Mouse (Mus musculus) forebrain, embryonic 12.5 days (tissue): Measurements from ENCODE around the gene Caskin2. TPM values are rescaled to one million over a fixed set of nuclear protein-coding genes. Genes with fewer than 3 reads are reported as not detected.
A peak's percentile ranks its signal among the peaks of the same experiment; 100 is the strongest.

Source experiments
- ATAC-seq: fragments of 200-750 bp; cut with Nextera tagmentation; 2 replicates; pipeline ENCODE4 v1.8.0; 2017; ENCODE audit warnings: moderate TSS enrichment; ENCODE audit not compliant: low FRiP score
- H3K27ac ChIP-seq: fragments of 300-500 bp; sonication (generic); 2 replicates; pipeline ENCODE4 v1.5.1; 2016; ENCODE audit warnings: mild to moderate bottlenecking
- H3K27me3 ChIP-seq: fragments of 300-500 bp; sonication (generic); 2 replicates; pipeline ENCODE4 v1.6.1; 2016; ENCODE audit warnings: mild to moderate bottlenecking
- H3K36me3 ChIP-seq: fragments of 300-500 bp; sonication (generic); replicated peaks from 2 replicates; pipeline ENCODE4 v1.6.1; 2016; ENCODE audit warnings: mild to moderate bottlenecking
- H3K4me1 ChIP-seq: fragments of 300-500 bp; sonication (generic); 2 replicates; pipeline ENCODE4 v1.6.1; 2016
- H3K4me2 ChIP-seq: fragments of 300-500 bp; sonication (generic); 2 replicates; pipeline ENCODE4 v1.6.1; 2016; ENCODE audit warnings: mild to moderate bottlenecking, moderate library complexity
- H3K4me3 ChIP-seq: fragments of 300-500 bp; sonication (generic); replicated peaks from 2 replicates; pipeline ENCODE4 v1.5.1; 2016; ENCODE audit warnings: mild to moderate bottlenecking
- H3K9ac ChIP-seq: fragments of 300-500 bp; sonication (generic); 2 replicates; pipeline ENCODE4 v1.6.1; 2016; ENCODE audit warnings: mild to moderate bottlenecking
- H3K9me3 ChIP-seq: fragments of 300-500 bp; sonication (generic); 2 replicates; pipeline ENCODE4 v1.6.1; 2016
- WGBS: fragments of 180-500 bp; shearing (Covaris S2); methylation state at CpG from one replicate; pipeline ENCODE4 v1.1.7; 2016; 5-methylcytosine and 5-hydroxymethylcytosine counted together
- polyA plus RNA-seq: library from polyadenylated mRNA; unstranded; fragments of >200 nt; fragmentation: Nextera tagmentation; extraction: Ambion mirVana; gene quantifications from 2 replicates; pipeline ENCODE4 v1.2.1, GENCODE M21; 2016

Caskin2 gene
- polyA plus RNA-seq, 1 experiment from 2014 or later, result 15.5 TPM

- no peak for ATAC-seq
- no peak overlapping the region for H3K4me3 ChIP-seq
- peaks cover 21% of the 10 kb centered on the region for H3K4me1 ChIP-seq
- H3K9ac ChIP-seq, result no peak overlapping the region
- no peaks in the 10 kb centered on the region for H3K9me3 ChIP-seq
- no peak overlapping the region for H3K4me2 ChIP-seq
- 81% methylated on average over 6 of the region's 6 CpGs for WGBS
- peaks cover 3% of the 10 kb centered on the region for H3K36me3 ChIP-seq
- peaks cover 99% of the 10 kb centered on the region for H3K27me3 ChIP-seq
- no peak overlapping the region for H3K27ac ChIP-seq
Measured at GRCm38 (mm10) chr11:115827624-115828023, 14.2 kb upstream of the Caskin2 start.

GRCm38 (mm10) chr11:115826487-115826886 is 13.0 kb upstream of the Caskin2 start:
- Histone ChIP-seq H3K36me3 (peaks cover 14% of the 10 kb centered on the region), H3K4me3 (no peak overlapping the region), H3K27ac (no peak overlapping the region), H3K9ac (no peak overlapping the region), H3K9me3 (no peaks in the 10 kb centered on the region), H3K4me1 (peaks cover 18% of the 10 kb centered on the region), H3K27me3 (peaks cover 91% of the 10 kb centered on the region), H3K4me2 (no peak overlapping the region)
- WGBS, result 46% methylated on average over 5 of the region's 5 CpGs
- no peak for ATAC-seq

GRCm38 (mm10) chr11:115824813-115825212 is 11.4 kb upstream of the Caskin2 start:
- H3K36me3 ChIP-seq, result peaks cover 31% of the 10 kb centered on the region
- H3K27me3 ChIP-seq, result peaks cover 75% of the 10 kb centered on the region
- 14% methylated on average over 11 of the region's 11 CpGs for WGBS

DNA sequence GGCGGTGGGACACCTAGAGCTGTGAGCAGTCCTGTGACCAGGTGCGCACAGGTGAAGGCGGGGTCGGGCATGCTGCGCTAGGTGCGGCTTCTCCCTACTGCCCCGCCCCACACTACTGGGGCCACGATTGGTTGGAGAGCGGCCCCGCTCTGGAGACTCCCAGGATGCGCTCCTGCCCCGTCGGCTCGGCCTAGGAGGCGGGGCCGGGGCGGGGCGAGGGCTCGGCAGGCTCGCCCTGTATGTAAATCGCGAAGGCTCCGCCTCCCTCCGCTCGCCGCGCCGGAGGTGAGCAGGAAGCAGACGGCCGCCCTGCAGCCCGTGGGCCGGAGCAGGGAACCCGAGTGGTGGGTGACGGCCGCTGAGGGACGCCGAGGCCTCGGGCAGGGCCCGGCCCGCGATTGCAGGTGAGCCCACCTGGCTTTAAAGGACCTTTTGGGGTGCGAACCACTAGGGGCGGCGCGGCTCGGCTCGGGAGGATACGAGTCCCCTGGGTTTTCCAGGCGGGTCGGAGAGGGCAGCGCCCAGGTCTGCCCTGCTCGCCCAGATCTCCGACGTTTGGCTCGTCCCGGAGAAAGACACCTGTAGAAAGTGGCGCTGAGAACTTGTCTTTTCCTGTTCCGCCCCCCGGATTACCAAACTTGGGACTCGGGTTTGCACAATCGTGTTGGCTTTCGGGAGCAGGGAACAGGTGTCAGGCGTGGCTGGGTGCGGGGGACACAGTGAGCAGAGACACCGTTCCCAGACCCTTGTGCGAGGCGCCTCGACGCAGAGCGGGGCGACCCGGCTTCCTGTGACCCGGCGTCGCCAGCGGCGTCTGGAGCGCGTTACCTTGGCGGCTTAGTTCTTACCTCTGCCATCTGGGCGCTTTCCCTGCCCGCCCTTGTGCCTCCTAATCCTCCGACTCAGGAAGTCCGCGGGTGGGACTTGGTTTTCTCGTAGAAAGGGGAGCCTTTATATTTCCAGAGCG is 10.6 kb upstream of the Caskin2 start, which contains the start of gene Llgl2:
Gene Llgl2, plus strand, starts transcription at position 276 of the 967 bp plus-strand sequence.
- under 1% methylated on average over 80 of the region's 87 CpGs for WGBS
- peak; percentile 92 for ATAC-seq
- H3K9me3 ChIP-seq, result no peaks in the 10 kb centered on the region
- peaks cover 34% of the 10 kb centered on the region for H3K36me3 ChIP-seq
- no peak within 1 kb of the TSS for H3K27ac ChIP-seq
- H3K4me3 ChIP-seq, result peak within 1 kb of the TSS; percentile 64
- peak within 1 kb of the TSS; percentile 55 for H3K9ac ChIP-seq
- peaks cover 18% of the 10 kb centered on the region for H3K4me1 ChIP-seq
- H3K4me2 ChIP-seq, result peak within 1 kb of the TSS; percentile 90
- peaks cover 68% of the 10 kb centered on the region for H3K27me3 ChIP-seq

More at GRCm38 (mm10) chr11:115824813-115825212, 11.4 kb upstream of the Caskin2 start:
- no peak for ATAC-seq
- H3K27ac ChIP-seq, result no peak overlapping the region
- H3K9me3 ChIP-seq, result no peaks in the 10 kb centered on the region
- no peak overlapping the region for H3K9ac ChIP-seq
- peak overlapping the region; percentile 90 for H3K4me2 ChIP-seq
- peak overlapping the region; percentile 64 for H3K4me3 ChIP-seq
- peaks cover 18% of the 10 kb centered on the region for H3K4me1 ChIP-seq

DNA sequence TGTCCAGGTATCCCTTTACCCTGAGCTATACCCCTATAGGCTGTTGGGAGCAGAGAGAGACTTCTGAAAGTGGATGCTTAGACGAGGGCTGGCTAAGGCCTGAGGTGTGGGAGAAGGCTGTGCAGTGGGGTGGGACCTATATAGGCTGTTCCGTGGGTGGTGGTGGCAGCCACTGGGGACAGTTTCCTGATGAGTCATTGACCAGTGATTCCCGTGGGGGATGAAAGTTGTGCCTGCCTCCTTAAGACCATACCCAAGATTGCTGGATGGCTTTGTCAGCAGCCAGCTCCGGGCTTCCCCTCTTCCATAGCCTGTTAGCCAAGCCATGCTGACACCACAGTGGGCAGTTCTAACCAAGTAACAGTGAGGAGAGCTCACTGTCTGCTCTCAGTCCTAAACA is 7.6 kb upstream of the Caskin2 start:
- Histone ChIP-seq H3K4me2 (no peak overlapping the region), H3K9me3 (no peaks in the 10 kb centered on the region), H3K9ac (no peak overlapping the region), H3K4me1 (peaks cover 20% of the 10 kb centered on the region), H3K27ac (no peak overlapping the region), H3K36me3 (peaks cover 45% of the 10 kb centered on the region), H3K4me3 (no peak overlapping the region), H3K27me3 (peaks cover 37% of the 10 kb centered on the region)
- 87% methylated on average over 4 of the region's 4 CpGs for WGBS
- no peak for ATAC-seq

- no peak overlapping the region for H3K9ac ChIP-seq
- peaks cover 30% of the 10 kb centered on the region for H3K4me1 ChIP-seq
- no peak overlapping the region for H3K4me3 ChIP-seq
- H3K9me3 ChIP-seq, result no peaks in the 10 kb centered on the region
- ATAC-seq, result no peak
- peaks cover 28% of the 10 kb centered on the region for H3K27me3 ChIP-seq
- H3K4me2 ChIP-seq, result no peak overlapping the region
- peaks cover 45% of the 10 kb centered on the region for H3K36me3 ChIP-seq
- 89% methylated on average over 16 of the region's 16 CpGs for WGBS
- H3K27ac ChIP-seq, result no peak overlapping the region
Measured at GRCm38 (mm10) chr11:115819915-115820623, 6.6 kb upstream of the Caskin2 start.

DNA sequence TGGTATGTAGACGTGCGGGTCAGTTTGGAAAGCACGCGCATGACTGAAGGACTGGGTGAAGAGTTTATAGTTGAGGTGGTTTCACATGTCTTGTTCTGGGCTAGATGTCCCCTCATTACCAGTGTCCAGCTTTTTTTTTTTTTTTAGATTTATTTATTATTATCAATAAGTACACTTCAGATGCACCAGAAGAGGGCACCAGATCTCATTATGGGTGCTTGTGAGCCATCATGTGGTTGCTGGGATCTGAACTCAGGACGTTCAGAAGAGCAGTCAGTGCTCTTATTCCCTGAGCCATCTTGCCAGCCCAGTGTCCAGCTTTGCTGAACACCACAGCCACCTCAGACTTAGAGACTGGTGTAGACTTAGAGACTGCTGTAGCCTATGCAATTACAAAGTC is 3.9 kb upstream of the Caskin2 start:
- Histone ChIP-seq H3K4me3 (no peak overlapping the region), H3K9me3 (no peaks in the 10 kb centered on the region), H3K9ac (no peak overlapping the region), H3K4me1 (peaks cover 26% of the 10 kb centered on the region), H3K36me3 (peaks cover 39% of the 10 kb centered on the region), H3K27me3 (0 out of 2 replicates have a peak, but pooled peaks cover 1% of the 10 kb centered on the region), H3K4me2 (no peak overlapping the region), H3K27ac (no peak overlapping the region)
- 85% methylated on average over 5 of the region's 5 CpGs for WGBS
- ATAC-seq, result no peak

GRCm38 (mm10) chr11:115814605-115815450 is 1.4 kb upstream of the Caskin2 start, which contains the start of gene Tsen54:
TSS of gene Tsen54 (plus strand) at chr11:115814724.
- peak within 1 kb of the TSS; percentile 85 for H3K4me2 ChIP-seq
- ATAC-seq, result peak; percentile 67
- peak within 1 kb of the TSS; percentile 83 for H3K27ac ChIP-seq
- H3K9me3 ChIP-seq, result no peaks in the 10 kb centered on the region
- peaks cover 33% of the 10 kb centered on the region for H3K36me3 ChIP-seq
- WGBS, result under 1% methylated on average over 65 of the region's 84 CpGs
- H3K9ac ChIP-seq, result peak within 1 kb of the TSS; percentile 90
- H3K27me3 ChIP-seq, result no peaks in the 10 kb centered on the region
- peak within 1 kb of the TSS; percentile 95 for H3K4me3 ChIP-seq
- peaks cover 51% of the 10 kb centered on the region for H3K4me1 ChIP-seq

- peak overlapping the region; percentile 90 for H3K9ac ChIP-seq
- peak; percentile 18 for ATAC-seq
- peak overlapping the region; percentile 95 for H3K4me3 ChIP-seq
- peaks cover 71% of the 10 kb centered on the region for H3K4me1 ChIP-seq
- peaks cover 27% of the 10 kb centered on the region for H3K36me3 ChIP-seq
- H3K27ac ChIP-seq, result peak overlapping the region; percentile 73
- 4% methylated on average over 27 of the region's 28 CpGs for WGBS
- no peaks in the 10 kb centered on the region for H3K9me3 ChIP-seq
- H3K4me2 ChIP-seq, result peak overlapping the region; percentile 85
- H3K27me3 ChIP-seq, result no peaks in the 10 kb centered on the region
Measured at GRCm38 (mm10) chr11:115812533-115813420, 662 bp downstream of the Caskin2 start.

GRCm38 (mm10) chr11:115812095-115812494 is 1.3 kb downstream of the Caskin2 start:
- H3K4me2 ChIP-seq, result peak overlapping the region; percentile 85
- ATAC-seq, result no peak
- H3K9ac ChIP-seq, result peak overlapping the region; percentile 90
- H3K27ac ChIP-seq, result no peak overlapping the region
- peaks cover 78% of the 10 kb centered on the region for H3K4me1 ChIP-seq
- H3K9me3 ChIP-seq, result no peaks in the 10 kb centered on the region
- 52% methylated on average over 7 of the region's 7 CpGs for WGBS
- peak overlapping the region; percentile 95 for H3K4me3 ChIP-seq
- no peaks in the 10 kb centered on the region for H3K27me3 ChIP-seq
- H3K36me3 ChIP-seq, result peaks cover 23% of the 10 kb centered on the region
